Mouse (Mus musculus) thymus, adult 18-20 months (tissue): Measurements from ENCODE around the gene Hnrnph2.

ENCODE experiments used
- DNase-seq, 2 experiments: peaks; one replicate each; pipeline ENCODE4 v3.0.0; 2022; ENCODE audit warnings: mixed read lengths in 2 of 2

Hnrnph2 gene

DNA sequence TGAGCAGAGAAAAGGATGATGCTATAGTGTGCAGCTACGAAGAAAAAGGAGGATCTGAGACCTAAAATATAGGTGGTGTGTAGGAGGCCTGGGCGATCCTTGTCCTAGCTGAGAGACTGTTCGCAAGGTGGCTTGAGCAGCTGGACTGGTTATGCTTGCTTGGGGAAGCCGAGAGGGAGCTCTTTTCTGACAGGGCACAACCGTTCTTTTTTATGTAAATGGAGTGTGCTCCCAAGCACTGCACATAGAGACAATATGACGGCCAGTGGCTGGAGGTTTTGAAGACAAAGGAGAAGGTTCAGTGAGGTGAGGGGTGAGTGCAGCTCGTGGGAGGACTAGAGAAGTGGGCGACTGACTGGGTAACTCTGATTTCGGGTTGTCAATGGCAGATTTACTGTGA lies 18.7 kb downstream of the Hnrnph2 start:
- no peak for DNase-seq

DNA sequence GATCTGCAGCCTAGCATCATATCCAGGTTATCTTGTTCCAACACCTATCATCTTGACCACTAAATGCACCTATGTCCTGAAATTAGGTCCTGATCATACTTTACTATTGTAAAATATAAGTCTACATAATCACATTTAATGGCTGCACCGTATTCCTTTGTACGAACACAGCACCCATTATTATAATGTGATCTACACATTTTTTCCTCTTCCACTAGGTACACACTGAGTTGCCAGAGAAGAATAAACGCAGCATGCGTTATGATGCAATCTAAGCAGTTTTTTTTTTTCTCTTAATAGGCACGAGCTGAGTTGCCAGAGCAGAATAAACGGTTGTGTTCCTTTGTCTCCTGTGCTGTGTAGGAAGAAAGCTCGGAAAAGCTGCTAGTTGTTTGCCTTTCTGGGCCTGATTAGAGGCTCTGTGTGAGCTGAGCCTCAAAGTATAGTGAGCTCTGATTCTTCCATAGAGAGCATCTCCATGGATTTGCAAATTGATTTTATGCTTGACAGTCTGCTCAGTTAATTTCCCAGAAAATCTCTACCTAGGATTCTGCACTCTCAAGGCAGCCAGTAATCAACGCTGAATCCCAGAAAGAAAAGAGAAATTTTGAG lies 19.4 kb downstream of the Hnrnph2 start:
- DNase-seq: no peak

DNA sequence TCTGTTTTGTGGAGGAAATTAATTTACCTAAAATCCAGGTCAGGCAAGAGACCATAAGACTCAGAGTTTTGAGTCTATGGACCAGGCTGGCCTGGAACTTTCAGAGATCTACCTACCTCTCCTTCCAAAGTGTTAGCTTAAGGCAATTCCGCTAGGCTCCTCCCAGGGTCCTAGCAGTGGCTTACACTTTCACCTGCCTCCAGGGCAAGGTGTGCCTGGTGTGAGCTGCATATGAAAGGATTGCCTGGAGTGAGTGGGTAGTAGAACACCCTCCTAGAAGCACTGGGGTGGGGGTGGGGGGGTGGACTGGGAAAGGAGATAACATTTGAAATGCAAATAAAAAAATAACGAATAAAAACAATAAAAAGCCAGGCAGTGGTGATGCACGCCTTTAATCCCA lies 20.7 kb downstream of the Hnrnph2 start:
- no peak for DNase-seq

DNA sequence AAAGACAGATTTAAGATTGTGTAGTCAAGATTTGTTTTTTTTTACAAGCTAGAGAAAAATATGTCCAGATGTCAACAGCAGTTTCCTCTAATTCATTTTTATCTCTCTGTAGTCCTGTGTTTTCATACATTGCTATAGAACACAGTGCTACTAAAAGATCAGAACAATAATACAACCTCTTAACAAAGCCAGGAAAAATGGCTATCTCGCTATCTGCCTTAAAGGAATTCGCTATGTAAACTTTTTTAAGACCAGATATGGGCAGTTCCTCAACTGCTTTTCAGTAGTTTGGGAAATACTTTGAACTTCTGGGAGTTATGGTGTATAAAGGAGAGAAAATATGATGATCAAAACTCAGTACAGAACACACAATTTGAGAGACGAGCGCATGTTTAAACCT lies 22.4 kb downstream of the Hnrnph2 start:
- no peak for DNase-seq

DNA sequence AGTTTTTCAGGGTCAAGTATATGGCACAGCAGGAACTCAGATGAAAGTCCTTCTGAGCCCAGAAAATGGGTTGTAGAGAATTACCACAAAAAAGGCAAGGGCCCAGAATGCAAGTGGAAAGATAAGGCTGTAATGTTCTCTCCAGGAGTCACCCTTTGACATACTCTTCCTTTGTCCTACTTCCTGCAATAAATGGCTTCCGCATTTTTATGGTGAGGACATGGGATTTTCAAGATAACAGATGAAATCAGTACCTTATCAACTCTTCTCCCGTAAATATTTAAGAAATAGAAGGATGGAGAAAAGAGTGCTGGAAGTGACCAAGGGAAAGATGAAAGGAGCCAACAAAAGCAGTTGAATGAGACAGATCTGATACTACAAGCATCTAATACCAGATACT lies 27.2 kb downstream of the Hnrnph2 start:
- no peak for DNase-seq

DNA sequence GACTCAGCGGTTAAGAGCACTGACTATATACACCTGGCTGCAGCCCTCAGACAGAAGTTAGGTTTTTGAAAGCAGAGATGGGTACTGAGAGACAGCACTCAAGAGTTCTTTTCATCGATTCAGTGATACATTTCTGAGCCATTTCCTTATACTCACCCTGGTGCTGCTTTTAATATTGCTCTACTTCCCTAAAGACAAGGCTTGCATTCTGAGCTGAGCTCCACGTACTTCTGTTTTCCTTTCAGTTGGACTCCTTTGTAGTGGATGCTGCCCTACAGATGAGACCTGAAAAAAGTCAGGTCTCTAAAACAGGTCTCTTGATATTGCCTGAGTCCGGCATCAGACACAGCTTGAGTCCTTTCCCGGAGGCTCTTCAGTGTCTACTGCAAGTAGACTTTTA lies 31.7 kb downstream of the Hnrnph2 start:
- DNase-seq: no peak

DNA sequence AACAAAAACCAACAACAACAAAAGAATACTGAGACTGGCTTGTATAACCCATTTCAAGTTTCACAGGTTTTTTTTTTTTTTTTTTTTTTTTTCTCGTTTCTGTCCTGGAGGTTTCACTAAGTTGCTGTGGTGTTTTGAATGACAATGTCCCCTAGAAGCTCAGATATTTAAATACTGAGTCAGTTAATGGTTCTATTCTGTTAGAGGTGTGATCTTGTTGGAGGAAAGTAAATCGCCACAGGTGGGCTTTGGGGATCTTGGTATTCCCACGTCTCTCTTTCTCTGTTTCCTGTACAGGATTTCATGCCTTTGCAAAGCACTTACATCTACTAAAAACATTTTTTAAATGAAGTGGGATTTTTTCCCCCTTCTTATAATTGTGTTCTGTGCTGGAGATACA lies 34.1 kb downstream of the Hnrnph2 start:
- DNase-seq: no peak

DNA sequence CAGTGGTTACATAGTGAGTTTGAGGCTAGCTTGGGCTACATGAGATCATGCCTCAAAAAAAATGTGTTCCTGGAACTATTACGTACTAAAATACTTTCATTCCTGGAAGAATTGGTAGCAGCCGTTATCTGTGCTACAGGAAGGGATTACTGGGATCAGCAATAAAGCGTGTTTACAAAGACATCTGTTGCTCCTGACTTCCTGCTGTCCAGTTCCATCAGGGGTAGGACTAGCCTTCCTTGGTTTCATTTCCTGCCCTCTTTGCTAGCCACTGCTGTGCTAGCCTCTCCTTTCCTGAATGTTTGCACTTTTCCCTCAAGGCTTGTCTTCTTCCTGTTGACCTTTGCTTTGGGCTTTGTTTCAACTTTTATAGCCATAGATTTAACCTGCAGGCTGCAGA lies 34.9 kb downstream of the Hnrnph2 start:
- no peak for DNase-seq

DNA sequence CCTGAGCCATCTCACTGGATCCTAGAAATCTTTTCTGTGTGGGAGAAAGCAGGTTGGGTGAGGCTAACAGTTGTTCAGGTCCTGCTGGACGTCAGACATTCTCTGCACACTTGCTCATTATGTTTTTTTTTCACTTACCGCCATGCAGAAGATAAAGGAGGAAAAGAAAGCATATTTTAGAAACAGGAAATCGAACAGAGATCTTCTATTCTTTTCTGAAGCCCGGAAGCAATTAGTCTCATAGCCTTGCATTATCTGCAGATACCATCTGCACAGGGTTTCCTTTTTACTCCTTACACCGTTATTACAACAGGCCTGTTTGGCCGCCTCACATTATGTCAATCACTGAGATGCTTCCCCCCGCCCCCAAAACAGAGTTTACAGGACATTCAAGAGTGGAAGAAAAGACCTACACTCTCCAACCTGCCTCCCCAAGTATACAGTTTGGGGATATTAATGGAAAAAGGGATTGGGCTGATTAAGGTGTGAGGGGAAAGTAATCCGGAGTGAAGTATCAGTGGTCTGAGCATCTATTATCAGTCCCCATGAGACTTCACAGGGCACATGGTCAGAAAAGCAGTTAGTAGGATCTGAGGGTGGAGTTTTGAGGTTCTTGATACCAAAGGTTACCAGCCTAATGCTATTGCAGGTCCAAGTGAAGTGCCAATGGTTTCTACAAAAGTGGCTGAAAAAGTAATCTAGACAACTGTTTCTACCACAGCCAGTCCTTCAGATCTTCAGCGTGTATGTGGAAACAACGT lies 40.2 kb downstream of the Hnrnph2 start:
- DNase-seq: no peak

DNA sequence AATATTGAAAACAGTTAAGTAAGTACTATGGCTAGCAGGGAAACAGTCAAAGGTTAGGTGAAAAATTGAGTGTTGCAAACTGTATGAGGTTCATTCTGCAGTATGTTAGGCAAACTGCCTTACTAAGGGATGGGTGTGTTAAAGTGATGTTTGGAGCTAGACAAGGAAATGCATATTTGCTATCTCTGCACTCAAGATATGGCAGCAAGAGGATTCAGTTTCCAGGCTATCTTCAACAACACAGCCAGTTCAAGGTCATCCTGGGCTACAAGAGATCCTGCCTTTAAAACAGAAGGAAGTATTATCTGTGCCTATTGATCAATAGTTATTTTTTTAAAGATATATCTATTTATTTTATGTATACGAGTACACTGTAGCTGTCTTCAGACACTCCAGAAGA lies 45.4 kb downstream of the Hnrnph2 start:
- DNase-seq: no peak

DNA sequence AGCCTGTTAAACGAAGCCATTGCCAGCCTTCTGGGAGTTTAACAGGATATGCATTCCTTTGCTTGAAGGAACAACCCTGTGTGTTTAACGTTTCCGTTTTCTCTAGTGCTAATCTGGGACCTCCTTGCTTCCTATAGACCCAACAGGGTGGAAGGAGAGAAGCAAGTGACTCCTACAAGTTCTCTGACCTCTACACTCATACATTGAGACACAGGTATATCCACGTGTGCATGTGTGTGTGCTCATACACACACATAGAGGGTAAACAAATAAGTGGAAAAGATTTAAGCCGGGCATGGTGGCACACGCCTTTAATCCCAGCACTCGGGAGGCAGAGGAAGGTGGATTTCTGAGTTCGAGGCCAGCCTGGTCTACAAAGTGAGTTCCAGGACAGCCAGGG lies 46.4 kb downstream of the Hnrnph2 start:
- DNase-seq: no peak

DNA sequence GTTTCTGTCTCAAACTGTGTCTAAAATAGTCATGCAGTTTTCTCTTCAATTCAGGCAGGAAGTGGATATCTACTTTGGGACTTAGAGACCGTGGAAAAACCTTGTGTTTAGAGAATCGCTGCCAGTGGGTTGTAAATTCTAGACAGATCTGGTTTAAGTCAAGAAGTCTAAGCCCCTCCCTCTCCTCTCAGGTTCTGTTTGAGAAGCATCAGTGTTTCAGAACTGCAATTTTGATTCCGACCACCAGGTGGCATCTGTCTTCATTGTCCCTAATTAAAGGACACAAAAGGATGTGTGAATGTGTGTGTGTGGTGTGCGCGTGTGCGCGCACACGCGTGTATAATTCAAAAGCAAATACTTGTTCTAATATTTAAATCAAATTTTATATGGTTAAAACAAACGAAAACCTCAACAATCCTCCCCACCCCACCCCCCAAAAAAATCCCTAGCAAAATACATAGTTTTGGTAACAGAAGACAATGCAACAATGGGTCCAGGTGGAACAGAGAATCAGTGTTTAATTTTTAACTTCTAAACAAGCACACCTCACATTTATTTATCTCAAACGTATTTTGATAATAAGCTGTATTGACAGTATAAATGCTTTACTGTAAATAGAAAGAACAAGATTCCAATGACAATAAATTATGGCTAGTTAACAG lies 47.2 kb downstream of the Hnrnph2 start:
- peak; percentile 23 to 55 for DNase-seq

DNA sequence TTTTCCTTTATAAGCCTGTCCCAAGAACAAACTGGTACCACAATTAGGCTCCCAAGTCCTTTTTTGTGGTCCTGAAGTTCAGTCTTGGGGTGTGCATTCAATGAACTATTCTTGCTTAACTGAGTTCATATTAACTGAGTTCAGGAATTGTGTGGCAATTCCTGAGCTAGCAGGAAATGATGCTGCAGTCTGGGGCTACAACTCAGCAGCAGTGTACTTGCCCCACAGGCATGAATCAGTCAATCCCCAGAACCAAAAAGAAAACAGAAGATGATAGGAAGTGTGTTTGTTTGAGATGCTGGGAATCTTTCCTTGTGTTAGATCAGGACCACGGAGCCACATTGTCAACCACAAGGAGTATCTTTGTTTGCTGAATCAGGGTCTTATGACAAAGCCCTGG lies 51.1 kb downstream of the Hnrnph2 start:
- DNase-seq: no peak
